Mouse (Mus musculus): ENCODE results near the gene Washc4.
"Not testable (repeated sequence)": the region's sequence is repeated elsewhere in the genome, so short reads cannot be mapped to it uniquely, and the experiment has no call there.

Washc4 gene

DNA sequence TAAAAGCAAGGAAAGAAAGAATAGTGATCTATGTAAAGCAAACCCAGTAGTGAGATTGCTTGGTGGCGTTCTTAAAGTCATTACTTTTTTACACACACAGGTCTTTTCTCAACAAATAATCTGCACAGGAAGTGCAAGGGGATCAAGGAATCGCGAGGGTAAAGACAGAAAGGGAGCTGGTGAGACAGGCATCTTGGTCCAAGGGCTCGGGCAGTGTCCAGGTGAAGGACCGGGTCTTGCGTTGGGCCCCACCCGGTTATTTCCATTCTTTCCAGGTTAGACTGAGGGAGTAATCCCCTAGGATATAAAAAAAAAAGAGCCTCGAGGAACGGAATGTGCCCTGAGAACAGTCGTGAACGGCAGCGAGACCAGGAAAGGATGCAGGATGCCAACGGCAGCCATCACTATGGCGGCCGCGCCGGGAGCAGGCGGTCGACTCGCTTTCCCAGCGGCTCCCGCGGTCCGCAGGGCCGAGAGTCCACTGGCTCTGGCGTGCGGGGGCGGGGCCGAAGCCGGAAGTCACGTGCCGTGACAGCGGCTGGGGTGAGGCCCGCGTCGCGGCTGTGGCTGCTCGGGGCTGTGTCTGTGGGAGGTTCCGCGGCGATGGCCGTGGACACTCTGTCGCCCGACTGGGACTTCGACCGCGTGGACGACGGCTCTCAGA lies at the start of gene Washc4:
Washc4 (plus strand) TSS at position 314 of the 664 bp plus-strand sequence.
- peak; percentile 91 to 93 for DNase-seq

- DNase-seq = no peak
Measured at GRCm38 (mm10) chr10:83497321-83497720, 46.2 kb upstream of the Washc4 start.

- DNase-seq = peak; percentile 11 to 48
Measured at GRCm38 (mm10) chr10:83508962-83509660, 34.4 kb upstream of the Washc4 start.

GRCm38 (mm10) chr10:83511304-83511703 lies 32.2 kb upstream of the Washc4 start:
- DNase-seq = no peak

GRCm38 (mm10) chr10:83513736-83514135 lies 29.8 kb upstream of the Washc4 start:
- no peak for DNase-seq

- DNase-seq = no peak
Measured at GRCm38 (mm10) chr10:83520990-83521389, 22.6 kb upstream of the Washc4 start.

- not testable (repeated sequence) for DNase-seq
Measured at GRCm38 (mm10) chr10:83524238-83524637, 19.3 kb upstream of the Washc4 start.

- no peak for DNase-seq
Measured at GRCm38 (mm10) chr10:83530384-83530967, 13.1 kb upstream of the Washc4 start.

DNA sequence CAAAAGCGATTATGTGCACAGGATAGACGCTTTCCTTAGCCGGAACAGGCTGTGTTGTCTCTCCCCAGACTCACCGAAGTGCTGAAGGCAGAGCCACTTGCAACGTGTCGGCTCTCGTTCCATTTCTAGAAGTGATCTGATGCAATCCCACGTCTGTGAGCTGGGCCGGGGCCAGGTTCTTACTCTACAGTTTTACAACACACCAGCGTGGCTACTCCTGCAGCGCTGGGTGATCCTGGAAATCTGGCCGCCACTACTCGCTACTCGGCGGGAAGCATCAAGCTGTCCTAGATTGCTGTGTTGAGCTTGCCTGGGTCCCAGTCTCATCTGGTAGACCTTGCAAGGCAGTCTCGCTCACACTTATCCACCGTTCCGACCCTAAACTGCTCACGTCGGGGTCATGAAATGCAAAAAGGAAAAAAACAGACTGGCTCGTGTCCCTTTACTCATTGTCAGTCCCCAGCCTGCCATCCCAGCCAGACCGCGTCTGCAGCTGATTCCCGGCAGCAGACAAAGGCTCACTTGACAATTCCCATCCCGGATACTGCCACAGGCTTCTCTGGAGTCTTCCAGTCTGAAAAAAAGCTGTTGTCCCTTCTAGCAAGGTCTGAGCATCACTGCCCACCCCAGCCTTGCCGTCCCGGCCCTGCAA lies 10.2 kb upstream of the Washc4 start:
- no peak for DNase-seq

GRCm38 (mm10) chr10:83533910-83534283 lies 9.7 kb upstream of the Washc4 start, which contains the start of gene Aldh1l2:
Gene Aldh1l2 (minus strand): TSS chr10:83534140.
- DNase-seq = peak; percentile 41 to 56

DNA sequence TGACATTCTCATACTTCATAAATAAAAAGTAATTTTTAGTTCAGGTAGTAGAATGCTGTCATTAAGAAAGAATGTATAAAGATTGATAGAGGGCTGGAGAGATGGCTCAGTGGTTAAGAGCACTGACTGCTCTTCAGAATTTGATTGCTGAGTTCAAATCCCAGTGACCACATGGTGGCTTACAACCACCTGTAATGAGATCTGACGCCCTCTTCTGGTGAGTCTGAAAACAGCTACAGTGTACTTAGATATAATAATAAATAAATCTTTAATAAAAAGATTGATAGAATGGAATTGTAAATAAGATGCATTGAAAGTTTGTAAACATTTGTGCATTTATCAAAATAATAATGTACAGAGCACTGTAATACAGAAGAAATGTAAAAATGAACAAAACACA lies 7.1 kb upstream of the Washc4 start:
- DNase-seq = no peak

DNA sequence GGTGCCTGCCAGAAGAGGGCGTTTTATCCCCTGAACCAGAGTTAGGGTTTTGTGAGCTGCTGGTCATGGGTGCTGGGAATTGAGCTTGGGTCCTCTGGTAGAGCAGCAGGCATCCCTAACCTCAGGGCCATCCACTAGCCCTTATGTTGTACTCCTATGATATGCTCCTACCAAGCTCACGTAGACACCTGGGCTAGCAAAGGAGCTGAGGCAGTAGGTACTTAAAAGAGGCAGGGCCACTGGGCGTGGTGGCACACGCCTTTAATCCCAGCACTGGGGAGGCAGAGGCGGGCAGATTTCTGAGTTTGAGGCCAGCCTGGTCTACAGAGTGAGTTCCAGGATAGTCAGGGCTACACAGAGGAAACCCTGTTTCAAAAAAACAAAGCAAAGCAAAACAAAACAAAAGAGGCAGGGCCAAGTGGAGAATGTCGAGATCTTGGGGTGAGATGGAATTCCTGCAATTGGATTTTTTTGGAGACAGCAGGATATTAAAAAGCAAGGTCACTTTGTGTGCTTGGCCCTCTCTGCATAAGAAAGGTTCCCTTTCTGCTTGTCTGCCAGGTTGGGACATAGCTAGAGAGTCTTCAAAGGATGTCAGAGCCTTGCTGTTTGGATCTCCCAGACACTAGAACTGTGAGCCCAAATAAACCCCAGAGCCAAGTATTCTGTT lies 4.1 kb upstream of the Washc4 start:
- DNase-seq = no peak

GRCm38 (mm10) chr10:83540092-83540491 lies 3.5 kb upstream of the Washc4 start:
- no peak for DNase-seq

DNA sequence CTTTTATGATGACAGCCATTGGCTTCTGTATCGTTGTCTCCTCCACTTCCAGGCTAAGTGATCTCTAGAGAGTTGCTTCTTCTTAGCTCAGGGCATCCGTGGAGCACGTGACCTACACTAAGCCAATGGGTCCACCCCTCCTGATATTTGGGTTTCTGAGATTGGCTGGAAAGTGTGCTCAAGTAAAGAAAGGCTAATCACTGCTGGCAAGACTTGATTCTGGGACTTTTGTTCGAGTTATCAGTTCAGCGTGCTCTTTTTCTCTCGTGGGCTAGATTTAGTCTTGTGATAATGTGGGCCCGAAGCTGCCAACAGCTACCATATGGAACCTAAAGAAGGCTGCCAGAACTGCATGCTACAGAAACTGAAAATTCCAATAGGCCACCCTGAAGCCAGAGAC lies 1.3 kb upstream of the Washc4 start:
- no peak for DNase-seq

DNA sequence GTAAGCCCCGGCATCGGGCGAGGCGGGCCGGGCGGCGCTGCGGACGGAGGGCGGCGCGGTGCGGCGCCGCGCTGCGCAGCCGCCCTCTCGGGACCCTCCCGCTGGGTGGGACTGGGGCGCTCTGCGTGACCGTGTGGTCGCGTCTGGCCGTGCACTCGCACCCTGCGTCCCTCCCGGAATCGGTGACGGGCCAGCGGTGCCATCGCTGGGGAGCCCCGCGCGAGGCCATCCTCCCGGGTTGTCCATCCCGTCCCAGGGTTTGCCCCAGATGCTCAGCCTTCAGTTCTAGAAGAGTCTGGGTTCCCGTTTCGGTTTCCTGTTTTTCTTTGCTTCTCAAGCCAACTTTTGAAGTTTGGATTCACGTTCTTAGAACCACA lies 539 bp downstream of the Washc4 start:
- no peak for DNase-seq

GRCm38 (mm10) chr10:83545341-83545740 lies 1.8 kb downstream of the Washc4 start:
- no peak for DNase-seq

DNA sequence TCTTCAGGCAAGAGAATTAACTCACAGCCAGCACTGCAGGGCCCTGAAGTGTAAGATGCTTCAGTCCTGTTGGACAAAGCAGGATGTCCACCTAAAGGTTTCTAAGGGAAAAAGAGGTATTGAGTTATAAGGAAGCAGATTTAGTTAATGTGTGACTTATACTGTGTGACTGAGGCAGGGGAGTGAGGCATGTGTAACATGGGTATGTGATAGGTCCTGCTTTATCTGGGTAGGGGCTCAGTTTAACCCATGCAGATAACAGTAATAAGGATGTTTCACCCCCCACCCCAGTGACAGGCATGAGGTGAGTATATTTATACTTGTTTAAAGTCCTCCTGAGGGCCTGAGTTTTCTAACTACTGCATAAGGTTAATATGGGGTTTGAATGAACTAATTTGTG lies 19.5 kb downstream of the Washc4 start:
- DNase-seq = no peak

DNA sequence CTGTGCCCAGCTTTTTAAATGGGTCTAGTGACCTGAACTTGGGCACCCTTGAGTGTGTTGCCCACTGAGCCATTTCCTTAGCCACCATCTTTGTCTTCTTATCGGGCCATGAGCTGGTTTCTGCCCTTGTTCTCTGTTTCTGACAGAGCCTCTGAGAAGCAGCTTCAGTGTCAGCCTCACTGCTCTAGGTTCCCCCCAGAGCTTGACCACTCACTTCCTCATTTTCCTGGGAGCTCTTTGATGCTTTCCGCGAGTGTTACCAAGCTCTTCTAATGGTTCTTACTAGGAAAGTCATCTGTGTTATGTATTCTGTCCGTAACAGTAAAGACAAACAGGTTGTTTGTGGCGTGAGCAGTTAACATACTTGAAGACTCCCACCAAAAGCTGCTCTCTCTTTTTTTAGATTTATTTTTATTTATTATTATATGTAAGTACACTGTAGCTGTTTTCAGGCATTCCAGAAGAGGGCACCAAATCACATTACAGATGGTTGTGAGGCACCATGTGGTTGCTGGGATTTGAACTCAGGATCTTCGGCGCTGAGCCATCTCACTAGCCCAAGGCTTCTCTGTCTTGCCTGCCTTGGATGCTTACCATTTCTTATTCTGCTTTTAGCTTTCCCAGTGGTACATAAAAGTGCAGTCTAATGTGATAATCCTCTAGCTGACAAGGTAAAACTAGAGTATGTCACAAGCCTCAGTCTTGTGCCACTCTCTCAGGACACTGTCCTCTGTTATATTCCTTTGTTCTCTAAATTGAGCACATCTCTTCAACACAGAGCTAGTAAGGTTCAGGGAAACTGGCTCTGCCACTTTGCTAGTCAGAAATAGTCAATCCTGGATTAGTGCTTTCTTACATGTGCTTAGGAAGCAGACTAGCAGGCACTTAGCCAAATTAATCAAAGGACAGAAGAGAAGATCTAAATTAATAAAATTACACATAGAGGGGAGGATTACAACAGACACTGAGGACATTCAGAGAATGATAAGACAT lies 22.2 kb downstream of the Washc4 start:
- DNase-seq = no peak

DNA sequence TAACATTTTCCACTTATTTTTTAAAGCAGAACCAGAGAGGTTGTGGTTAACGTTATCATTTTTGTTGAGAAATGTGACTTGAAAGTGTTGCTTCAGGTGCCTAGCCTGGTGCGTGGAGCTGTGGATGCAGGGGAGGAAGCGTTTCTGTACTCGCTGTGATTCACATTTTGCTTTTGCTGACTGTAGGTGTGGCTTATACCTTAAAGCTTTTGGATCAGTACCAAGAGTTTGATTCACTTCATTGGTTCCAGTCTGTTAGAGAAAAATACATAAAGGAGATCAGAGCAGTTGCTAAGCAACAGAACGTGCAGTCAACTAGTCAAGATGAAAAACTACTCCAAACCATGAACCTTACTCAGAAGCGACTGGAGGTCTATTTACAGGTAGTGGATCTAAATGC lies 47.2 kb downstream of the Washc4 start:
- no peak for DNase-seq

- no peak for DNase-seq
Measured at GRCm38 (mm10) chr10:83592616-83593015, 49.1 kb downstream of the Washc4 start.

GRCm38 (mm10) chr10:83594526-83594925 lies 51.0 kb downstream of the Washc4 start:
- no peak for DNase-seq

DNA sequence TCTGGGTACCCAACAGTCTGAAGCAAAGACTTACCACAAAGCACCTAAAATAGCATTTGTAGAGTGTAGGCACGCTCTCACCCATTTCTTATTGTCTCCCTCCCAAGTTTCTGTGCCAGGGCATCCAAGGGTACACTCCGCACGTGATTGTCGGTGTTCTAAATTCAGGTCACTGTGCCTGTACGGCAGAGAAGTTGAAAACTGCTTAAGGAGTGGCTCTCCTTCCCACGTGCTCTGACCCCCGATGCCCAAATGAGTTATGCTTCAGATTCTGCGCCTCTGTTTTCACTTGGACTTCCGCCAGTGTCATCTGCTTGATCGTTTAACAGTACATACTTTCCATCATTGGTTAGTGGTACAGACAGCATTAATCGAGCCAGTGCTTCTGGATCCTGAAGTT lies 57.1 kb downstream of the Washc4 start:
- no peak for DNase-seq

Measured in spleen, adult 18-20 months (tissue).